Mouse (Mus musculus) CH12.LX (cell line): ENCODE measurements around the gene Gm49392. TPM values are rescaled to one million over a fixed set of nuclear protein-coding genes. Genes with fewer than 3 reads are reported as not detected.

ENCODE experiments used
- DNase-seq: peaks from one replicate; pipeline ENCODE4 v3.0.0-alpha.2; 2013; ENCODE audit errors: extremely low read depth
- H3K27ac ChIP-seq: 2 replicates; pipeline ENCODE4 v1.5.1; 2012; ENCODE audit warnings: low read depth, mild to moderate bottlenecking, control low read depth, moderate library complexity; ENCODE audit not compliant: insufficient read depth
- H3K27me3 ChIP-seq: replicated peaks from 2 replicates; pipeline ENCODE3; 2012; ENCODE audit warnings: inconsistent platforms
- H3K36me3 ChIP-seq, 2 experiments: replicated peaks in 1 of 2; 2 replicates each; pipeline versions ENCODE3 to v1.6.1; 2012; ENCODE audit warnings: inconsistent platforms in 1 of 2, low read length in 1 of 2, mild to moderate bottlenecking in 1 of 2, mixed read lengths in 1 of 2, moderate library complexity in 1 of 2; ENCODE audit not compliant: control insufficient read depth in 1 of 2, insufficient read depth in 1 of 2
- H3K4me1 ChIP-seq, 2 experiments: 2 replicates each; pipeline ENCODE4 v1.6.1; 2012; ENCODE audit warnings: inconsistent platforms in 1 of 2, moderate library complexity in 1 of 2; ENCODE audit not compliant: insufficient read depth in 2 of 2, control insufficient read depth in 1 of 2
- H3K4me2 ChIP-seq: 2 replicates; pipeline ENCODE4 v1.6.1; 2012; ENCODE audit warnings: low read depth, mild to moderate bottlenecking, control low read depth; ENCODE audit not compliant: poor library complexity, insufficient read depth, severe bottlenecking
- H3K4me3 ChIP-seq, 3 experiments: fragments of 150-350 bp in 1 of 3; sonication (generic) in 1 of 3; replicated peaks in 1 of 3; 2 replicates each; pipeline versions ENCODE3 to v1.5.1; 2011 to 2012; ENCODE audit warnings: low read depth in 2 of 3, low read length in 2 of 3, mild to moderate bottlenecking in 2 of 3, moderate library complexity in 2 of 3, control low read depth in 1 of 3, improper control_type of control experiment in 1 of 3, inconsistent platforms in 1 of 3, mixed read lengths in 1 of 3; ENCODE audit not compliant: poor library complexity in 1 of 3
- H3K79me2 ChIP-seq: replicated peaks from 2 replicates; pipeline ENCODE4 v1.6.1; 2012; ENCODE audit warnings: mild to moderate bottlenecking, moderate library complexity; ENCODE audit not compliant: control insufficient read depth, poor library complexity, insufficient read depth, severe bottlenecking; ENCODE audit errors: extremely low read depth
- H3K9ac ChIP-seq: 2 replicates; pipeline ENCODE4 v1.6.1; 2012; ENCODE audit warnings: low read depth, mild to moderate bottlenecking, control low read depth, moderate library complexity; ENCODE audit not compliant: insufficient read depth
- H3K9me3 ChIP-seq: replicated peaks from 2 replicates; pipeline ENCODE3; 2012; ENCODE audit warnings: low read length, inconsistent platforms, mixed read lengths
- CHD2 ChIP-seq: IDR thresholded peaks from 2 replicates; pipeline ENCODE4 v1.6.1; 2011; ENCODE audit warnings: low read length, improper control_type of control experiment
- CTCF ChIP-seq, 2 experiments: IDR thresholded peaks in 1 of 2; conservative IDR thresholded peaks in 1 of 2; 2 replicates each; pipeline ENCODE4 v1.5.1; 2011 to 2012; ENCODE audit warnings: low read depth in 2 of 2, low read length in 2 of 2, improper control_type of control experiment in 1 of 2, inconsistent platforms in 1 of 2, mild to moderate bottlenecking in 1 of 2, moderate library complexity in 1 of 2
- ELF1 ChIP-seq: IDR thresholded peaks from 2 replicates; pipeline ENCODE4 v1.6.1; 2014; ENCODE audit warnings: low read depth, mild to moderate bottlenecking, inconsistent platforms, low read length, improper control_type of control experiment
- IRF4 ChIP-seq: IDR thresholded peaks from 2 replicates; pipeline ENCODE4 v1.6.1; 2014; ENCODE audit warnings: low read depth, mild to moderate bottlenecking, inconsistent platforms, low read length, improper control_type of control experiment
- JUND ChIP-seq: conservative IDR thresholded peaks from 2 replicates; pipeline ENCODE4 v1.6.1; 2011; ENCODE audit warnings: low read depth, low read length, improper control_type of control experiment
- MAFK ChIP-seq: IDR thresholded peaks from 2 replicates; pipeline ENCODE4 v1.6.1; 2011; ENCODE audit warnings: low read length, improper control_type of control experiment; ENCODE audit not compliant: insufficient replicate concordance
- MAX ChIP-seq: IDR thresholded peaks from 2 replicates; pipeline ENCODE4 v1.6.1; 2011; ENCODE audit warnings: low read length, improper control_type of control experiment
- MAZ ChIP-seq: IDR thresholded peaks from 2 replicates; pipeline ENCODE4 v1.6.1; 2012; ENCODE audit warnings: low read depth, mild to moderate bottlenecking, inconsistent platforms, low read length, improper control_type of control experiment, moderate library complexity
- MXI1 ChIP-seq: IDR thresholded peaks from 2 replicates; pipeline ENCODE4 v1.6.1; 2011; ENCODE audit warnings: mild to moderate bottlenecking, low read depth, low read length, improper control_type of control experiment
- PAX5 ChIP-seq: IDR thresholded peaks from 2 replicates; pipeline ENCODE4 v1.6.1; 2012; ENCODE audit warnings: low read length, inconsistent platforms, mixed read lengths
- POLR2A ChIP-seq: IDR thresholded peaks from 2 replicates; pipeline ENCODE4 v1.6.1; 2011; ENCODE audit warnings: low read depth, mild to moderate bottlenecking, improper control_type of control experiment, low read length
- POLR2AphosphoS2 ChIP-seq: IDR thresholded peaks from 2 replicates; pipeline ENCODE4 v1.6.1; 2011; ENCODE audit warnings: low read depth, low read length, improper control_type of control experiment
- RAD21 ChIP-seq: IDR thresholded peaks from 2 replicates; pipeline ENCODE4 v1.6.1; 2011; ENCODE audit warnings: low read depth, mild to moderate bottlenecking, low read length, improper control_type of control experiment, moderate library complexity
- RCOR1 ChIP-seq: conservative IDR thresholded peaks from 2 replicates; pipeline ENCODE4 v1.6.1; 2012; ENCODE audit warnings: low read depth, mild to moderate bottlenecking, inconsistent platforms, low read length, improper control_type of control experiment
- TBP ChIP-seq: conservative IDR thresholded peaks from 2 replicates; pipeline ENCODE4 v1.6.1; 2011; ENCODE audit warnings: low read depth, low read length, improper control_type of control experiment
- UBTF ChIP-seq: IDR thresholded peaks from 2 replicates; pipeline ENCODE4 v1.6.1; 2012; ENCODE audit warnings: low read depth, mild to moderate bottlenecking, inconsistent platforms, low read length, improper control_type of control experiment, moderate library complexity
- USF2 ChIP-seq: conservative IDR thresholded peaks from 2 replicates; pipeline ENCODE4 v1.6.1; 2011; ENCODE audit warnings: low read depth, low read length, improper control_type of control experiment
- ZKSCAN1 ChIP-seq: IDR thresholded peaks from 2 replicates; pipeline ENCODE4 v1.6.1; 2012; ENCODE audit warnings: low read depth, inconsistent platforms, low read length, improper control_type of control experiment, borderline replicate concordance
- dilution Hi-C: fragments of 300-500 bp; cut with MboI; formaldehyde crosslinking; loops from 2 replicates; pipeline ENCODE4 v1.14.3; 2020; ENCODE audit warnings: low sequenced_read_pairs; ENCODE audit not compliant: extremely low pct_unique_long_range_greater_than_20kb, extremely low pct_ligation_motif_present
- in situ Hi-C: fragments of 300-500 bp; cut with MboI; formaldehyde crosslinking; loops from 3 replicates; pipeline ENCODE4 v1.14.3; 2019; ENCODE audit warnings: low sequenced_read_pairs, low pct_ligation_motif_present, low pct_unique_long_range_greater_than_20kb, mixed read lengths
- polyA plus RNA-seq: library from polyadenylated mRNA; unstranded; fragments of >175 nt; gene quantifications from 2 replicates; pipeline ENCODE4 v1.2.1, GENCODE M21; 2012; ENCODE audit warnings: low read depth; ENCODE audit not compliant: insufficient read length
- total RNA-seq, 2 experiments: library from RNA; depleted of rRNA; stranded (reverse); fragments of 300-350 nt in 1 of 2; fragments of >200 nt in 1 of 2; gene quantifications; 2 replicates each; pipeline ENCODE4 v1.2.3; 2012 to 2014

The Gm49392 gene
- total and polyA plus RNA-seq, 3 experiments: not detected

- Histone ChIP-seq H3K9ac (no peak overlapping the region), H3K4me3 (no peak overlapping the region), H3K4me2 (no peak overlapping the region), H3K9me3 (peaks cover 33% of the 10 kb centered on the region), H3K27ac (no peak overlapping the region), H3K4me1 (no peaks in the 10 kb centered on the region), H3K27me3 (no peaks in the 10 kb centered on the region), H3K79me2 (no peaks in the 10 kb centered on the region), H3K36me3 (no peaks in the 10 kb centered on the region)
- in situ Hi-C loops (no loop called here), dilution Hi-C loops (no loop called here)
- DNase-seq: no peak
- no peak for TF ChIP-seq PAX5
- no peak for TF ChIP-seq USF2
- TF ChIP-seq IRF4: no peak
- no peak for TF ChIP-seq ZKSCAN1
- TF ChIP-seq UBTF: no peak
- TF ChIP-seq MXI1: no peak
- no peak for TF ChIP-seq MAX
- no peak for TF ChIP-seq MAZ
- no peak for TF ChIP-seq ELF1
- no peak for TF ChIP-seq MAFK
- TF ChIP-seq JUND: no peak
- no peak for TF ChIP-seq RAD21
- TF ChIP-seq CHD2: no peak
- TF ChIP-seq POLR2A: no peak
- TF ChIP-seq CTCF (conservative IDR thresholded peaks at IDR 0.05 in 1 of 2, IDR thresholded peaks at IDR 0.05 in 1 of 2; ENCODE audit: low read depth in 2 of 2, low read length in 2 of 2): no peak
Observed at GRCm38 (mm10) chr13:60820486-60821175, 76.1 kb downstream of the Gm49392 start.

- no peak for DNase-seq
- Histone ChIP-seq H3K9me3 (peaks cover 42% of the 10 kb centered on the region), H3K27ac (no peak overlapping the region), H3K36me3 (no peaks in the 10 kb centered on the region), H3K9ac (no peak overlapping the region), H3K4me1 (no peaks in the 10 kb centered on the region), H3K4me3 (no peak overlapping the region), H3K79me2 (no peaks in the 10 kb centered on the region), H3K27me3 (no peaks in the 10 kb centered on the region), H3K4me2 (no peak overlapping the region)
- in situ Hi-C loops: no loop called here
- TF ChIP-seq RCOR1: no peak
- TF ChIP-seq TBP: no peak
- TF ChIP-seq CTCF (conservative IDR thresholded peaks at IDR 0.05 in 1 of 2, IDR thresholded peaks at IDR 0.05 in 1 of 2; ENCODE audit: low read depth in 2 of 2, low read length in 2 of 2): no peak
- TF ChIP-seq USF2: no peak
- no peak for TF ChIP-seq POLR2AphosphoS2
- dilution Hi-C loops: no loop called here
Observed at GRCm38 (mm10) chr13:60819469-60819868, 77.2 kb downstream of the Gm49392 start.
